Mouse (Mus musculus): ENCODE measurements at regions not wholly inside any gene's neighbourhood (a gene's known extent, or its start where the extent isn't known, plus 50 kb on each side); places are given as distances from the start of the nearest gene placed in this dataset.

DNA sequence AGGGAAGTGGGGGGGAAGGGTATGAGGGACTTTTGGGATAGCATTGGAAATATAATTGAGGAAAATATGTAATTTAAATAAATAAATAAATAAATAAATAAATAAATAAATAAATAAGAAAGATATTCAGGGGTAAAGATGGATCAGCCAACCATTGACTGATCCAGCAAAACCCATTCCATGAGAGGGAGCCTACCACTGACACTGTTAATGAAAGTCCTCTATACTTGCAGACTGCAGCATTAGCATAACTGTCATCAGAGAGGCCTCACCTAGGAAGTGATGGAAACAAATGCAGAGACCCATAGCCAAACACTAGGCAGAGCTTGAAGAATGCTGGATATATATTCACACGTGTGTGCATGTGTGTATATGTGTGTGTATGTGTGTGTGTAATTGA is 993.3 kb downstream of the Defb40 start:
- TF ChIP-seq CTCF (IDR thresholded peaks at IDR 0.05; ENCODE audit: borderline replicate concordance, insufficient read depth, low read depth, low read length) (no peak), POLR2A (IDR thresholded peaks at IDR 0.05; ENCODE audit: borderline replicate concordance, insufficient read depth, low read length) (no peak)
